Mouse (Mus musculus): ENCODE data around the gene Slc30a1.

The Slc30a1 gene

DNA sequence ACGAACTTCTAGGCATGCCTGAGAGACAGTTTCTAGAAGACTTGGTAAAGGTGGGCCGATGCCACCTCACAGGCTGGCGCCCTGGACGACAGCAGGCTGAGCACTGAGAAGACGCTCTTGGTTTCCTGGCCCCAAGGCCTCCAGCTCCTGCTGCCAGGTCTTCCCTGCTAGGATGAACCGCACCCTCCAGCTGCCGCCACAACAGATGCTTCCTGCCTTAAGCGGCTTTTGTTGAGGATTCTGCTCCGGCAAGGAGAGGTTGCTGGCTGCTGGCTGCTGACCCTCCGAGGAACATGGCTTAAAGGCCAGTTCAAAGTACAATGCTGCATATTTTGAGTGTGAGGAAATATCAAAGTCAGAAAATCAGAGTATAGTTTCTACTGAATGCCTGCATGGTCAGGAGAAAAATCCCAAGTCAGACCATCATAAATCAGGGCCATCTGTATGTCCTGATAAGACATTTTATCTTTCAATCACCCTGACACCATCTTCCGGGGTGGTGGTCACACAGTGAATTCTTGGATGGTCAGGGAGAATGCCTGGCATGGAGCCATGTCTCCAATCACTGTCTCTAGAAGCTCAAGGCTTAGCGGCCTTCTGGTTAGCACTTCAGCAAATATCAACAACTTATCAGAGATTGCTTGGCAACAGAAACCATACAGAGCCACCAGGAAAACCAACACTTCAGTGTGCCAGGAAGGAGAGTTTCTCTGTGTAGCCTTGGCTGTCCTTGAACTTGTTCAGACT lies 9.6 kb upstream of the Slc30a1 start:
- DNase-seq (ENCODE audit: low spot score): peak; percentile 79

DNA sequence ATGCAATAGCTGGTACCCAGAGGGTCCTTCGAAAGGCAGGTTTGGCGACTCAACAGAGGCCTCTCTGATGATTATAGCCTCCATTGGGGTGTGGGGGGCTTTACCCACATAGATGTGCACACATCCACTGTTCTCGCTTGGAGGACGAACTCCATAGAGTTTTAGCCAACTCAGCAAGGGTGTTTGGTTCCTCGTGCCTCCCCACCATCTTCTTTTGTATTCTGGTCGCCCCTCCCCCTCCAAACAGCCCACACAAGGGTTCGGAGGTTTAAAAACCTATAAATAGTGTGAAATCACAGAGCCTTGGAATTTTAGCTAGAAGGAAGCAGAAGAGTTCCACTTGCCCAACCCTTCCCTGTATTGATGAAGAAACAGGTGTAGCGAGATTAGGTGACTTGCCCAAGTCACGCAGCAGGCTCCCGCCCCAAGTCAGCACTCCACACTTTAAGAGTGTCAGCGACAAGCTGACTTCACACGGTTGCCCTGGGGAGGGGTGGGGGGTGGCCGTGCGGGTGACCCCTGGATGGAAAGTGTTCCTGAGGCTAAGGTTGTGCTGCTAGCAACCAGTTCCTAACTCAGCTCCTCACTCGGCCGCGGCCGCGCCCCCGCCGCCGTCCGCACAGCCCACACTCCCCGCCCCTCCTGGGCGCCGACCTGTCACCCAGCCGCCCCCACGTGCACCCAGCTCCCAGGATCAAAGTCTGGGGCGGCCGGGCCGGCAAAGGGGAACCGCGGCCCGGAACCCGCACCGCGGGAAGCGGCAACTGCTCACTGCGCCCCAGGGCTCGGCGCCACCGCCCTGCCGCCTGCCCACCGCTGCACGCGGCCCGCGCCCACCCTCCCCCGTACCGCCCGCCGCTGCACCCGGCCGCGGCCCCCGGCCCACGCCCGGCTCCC lies 682 bp upstream of the Slc30a1 start:
- DNase-seq (ENCODE audit: low spot score): peak; percentile 68

- peak; percentile 78 for DNase-seq (ENCODE audit: low spot score)
Measured at GRCm38 (mm10) chr1:191907431-191907810, 854 bp downstream of the Slc30a1 start.

DNA sequence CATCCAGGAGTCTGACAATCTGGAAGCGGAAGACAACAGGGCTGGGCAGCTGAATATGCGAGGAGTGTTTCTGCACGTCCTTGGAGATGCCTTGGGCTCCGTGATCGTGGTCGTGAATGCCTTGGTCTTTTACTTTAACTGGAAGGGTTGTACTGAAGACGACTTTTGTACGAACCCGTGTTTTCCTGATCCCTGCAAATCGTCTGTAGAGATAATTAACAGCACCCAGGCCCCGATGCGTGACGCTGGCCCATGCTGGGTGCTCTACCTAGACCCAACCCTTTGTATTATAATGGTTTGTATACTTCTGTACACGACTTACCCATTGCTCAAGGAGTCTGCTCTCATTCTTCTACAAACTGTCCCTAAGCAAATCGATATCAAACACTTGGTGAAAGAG lies 2.3 kb downstream of the Slc30a1 start:
- no peak for DNase-seq (ENCODE audit: low spot score)

DNA sequence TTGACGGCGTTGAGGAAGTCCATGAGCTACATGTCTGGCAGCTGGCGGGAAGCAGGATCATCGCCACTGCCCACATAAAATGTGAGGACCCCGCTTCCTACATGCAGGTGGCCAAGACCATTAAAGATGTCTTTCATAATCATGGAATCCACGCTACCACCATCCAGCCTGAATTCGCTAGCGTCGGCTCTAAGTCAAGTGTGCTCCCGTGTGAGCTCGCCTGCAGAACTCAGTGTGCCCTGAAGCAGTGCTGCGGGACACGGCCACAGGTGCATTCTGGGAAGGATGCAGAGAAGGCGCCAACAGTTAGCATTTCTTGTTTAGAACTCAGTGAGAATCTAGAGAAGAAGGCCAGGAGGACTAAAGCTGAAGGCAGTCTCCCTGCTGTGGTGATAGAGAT lies 2.7 kb downstream of the Slc30a1 start:
- DNase-seq (ENCODE audit: low spot score): no peak

- DNase-seq (ENCODE audit: low spot score): no peak
Measured at GRCm38 (mm10) chr1:191910646-191911045, 4.1 kb downstream of the Slc30a1 start.

GRCm38 (mm10) chr1:191911067-191911668 lies 4.6 kb downstream of the Slc30a1 start:
- DNase-seq (ENCODE audit: low spot score): no peak

DNA sequence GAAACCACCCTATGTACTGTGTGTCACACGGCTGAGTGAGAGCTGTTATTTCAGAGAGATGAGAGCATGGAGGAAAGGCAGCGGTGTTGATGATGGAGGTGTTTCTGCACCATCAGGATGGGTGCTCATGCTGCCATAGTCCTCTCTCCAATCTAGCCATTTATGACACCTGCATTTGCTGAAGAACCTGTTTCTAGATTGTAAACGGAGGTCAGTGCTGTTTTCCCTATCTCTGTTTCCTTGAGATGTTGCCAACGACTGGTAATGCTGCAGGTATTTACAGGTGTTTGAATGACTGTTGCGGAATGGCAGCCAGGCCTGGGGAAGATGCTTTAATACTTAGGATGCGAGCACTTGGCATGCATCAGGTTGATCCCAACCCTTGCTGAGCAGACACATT lies 8.1 kb downstream of the Slc30a1 start:
- DNase-seq (ENCODE audit: low spot score): no peak

DNA sequence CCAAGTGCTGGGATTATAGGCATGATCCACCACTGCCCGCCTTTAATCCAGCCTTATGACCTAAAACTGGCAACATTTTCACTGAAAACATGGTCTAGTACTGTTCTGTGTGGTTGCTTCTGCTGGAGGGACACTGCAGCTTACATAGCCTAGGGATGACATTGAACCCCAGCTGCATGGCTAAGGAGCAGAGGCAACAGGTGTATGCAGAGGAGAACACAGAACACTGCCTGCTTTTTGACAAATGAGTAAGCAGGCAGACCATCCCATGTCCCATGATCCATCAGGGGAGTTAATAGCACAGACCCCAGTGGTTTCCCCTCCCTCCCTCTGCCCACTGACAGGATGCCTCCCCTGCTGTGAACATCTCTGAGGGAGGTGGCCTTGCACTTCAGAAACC lies 9.0 kb downstream of the Slc30a1 start:
- DNase-seq (ENCODE audit: low spot score): no peak

DNA sequence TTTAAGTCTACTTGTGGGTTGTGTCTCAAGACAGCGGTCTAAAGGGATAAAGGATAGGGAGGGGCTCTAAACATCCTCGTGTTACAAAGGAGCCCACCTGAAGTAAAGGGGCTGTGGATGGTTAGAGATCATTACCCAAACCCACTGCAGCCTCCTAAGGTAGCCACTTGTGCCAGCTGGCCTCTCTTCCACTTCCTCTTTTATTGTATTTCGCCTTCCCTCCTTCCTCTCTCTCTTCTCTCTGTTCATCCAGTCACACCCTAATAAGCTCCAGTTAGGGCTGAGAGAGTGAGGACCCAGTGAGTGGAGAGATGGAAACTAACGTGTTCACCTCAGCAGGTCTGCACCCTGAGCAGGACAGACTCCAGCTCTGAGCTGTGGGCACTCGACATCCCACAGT lies 10.3 kb downstream of the Slc30a1 start:
- no peak for DNase-seq (ENCODE audit: low spot score)

DNA sequence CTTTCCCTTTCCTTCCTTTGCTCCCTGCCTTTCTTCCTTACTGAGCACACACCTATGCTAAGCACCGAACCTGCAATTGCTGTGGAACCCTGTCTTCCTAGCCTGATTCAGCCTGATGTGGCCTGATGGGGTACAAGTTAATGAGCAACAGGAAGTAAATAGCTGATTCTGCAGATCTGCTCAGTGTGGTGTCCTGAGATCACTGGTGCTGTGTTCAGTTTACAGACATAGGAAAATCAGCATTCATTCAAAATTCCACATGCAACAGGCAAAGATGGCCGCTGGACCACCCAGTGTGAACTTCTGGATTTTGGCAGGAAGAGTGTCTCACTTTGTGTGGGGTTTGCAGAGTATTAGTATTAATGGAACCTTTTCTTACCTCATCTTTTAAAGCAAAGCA lies 12.8 kb downstream of the Slc30a1 start:
- DNase-seq (ENCODE audit: low spot score): no peak

DNA sequence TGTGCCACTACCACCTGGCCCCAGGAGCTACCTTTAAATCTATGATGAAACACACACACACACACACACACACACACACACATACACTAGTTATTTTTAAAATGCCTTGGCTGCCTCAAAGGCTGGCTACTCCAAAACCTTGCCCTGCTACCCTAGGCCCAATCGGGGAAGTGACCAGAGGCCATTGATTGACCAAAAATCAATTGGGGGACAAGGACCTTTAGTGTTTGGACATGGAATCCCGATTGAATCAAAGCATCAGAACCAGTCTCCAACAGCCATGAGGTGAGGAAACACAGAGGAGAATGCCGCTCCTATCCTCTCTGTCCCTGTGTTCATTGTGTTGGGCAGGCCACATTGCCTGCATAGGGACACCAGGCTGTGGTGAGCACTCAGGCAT lies 15.1 kb downstream of the Slc30a1 start:
- no peak for DNase-seq (ENCODE audit: low spot score)

DNA sequence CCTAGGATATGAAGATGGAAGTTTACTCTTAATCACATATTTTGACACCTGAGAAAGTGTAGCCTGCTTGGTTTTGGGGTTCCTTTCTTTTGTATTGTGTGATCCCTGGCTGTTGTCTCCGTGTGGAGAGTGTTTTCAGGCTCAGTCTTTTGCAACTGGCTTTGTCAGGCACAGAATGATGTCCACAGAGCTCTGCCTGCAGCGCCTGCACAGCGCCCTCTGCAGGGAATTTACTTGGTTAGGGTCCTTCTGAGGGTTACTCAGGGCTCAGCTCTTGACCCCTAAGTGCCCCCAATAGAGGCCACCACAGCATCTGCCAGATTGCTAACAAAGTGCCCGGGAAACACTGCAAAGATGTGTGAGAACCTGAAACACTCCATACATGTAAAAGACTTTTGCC lies 18.9 kb downstream of the Slc30a1 start:
- DNase-seq (ENCODE audit: low spot score): no peak

GRCm38 (mm10) chr1:191926681-191927080 lies 20.1 kb downstream of the Slc30a1 start:
- no peak for DNase-seq (ENCODE audit: low spot score)

DNA sequence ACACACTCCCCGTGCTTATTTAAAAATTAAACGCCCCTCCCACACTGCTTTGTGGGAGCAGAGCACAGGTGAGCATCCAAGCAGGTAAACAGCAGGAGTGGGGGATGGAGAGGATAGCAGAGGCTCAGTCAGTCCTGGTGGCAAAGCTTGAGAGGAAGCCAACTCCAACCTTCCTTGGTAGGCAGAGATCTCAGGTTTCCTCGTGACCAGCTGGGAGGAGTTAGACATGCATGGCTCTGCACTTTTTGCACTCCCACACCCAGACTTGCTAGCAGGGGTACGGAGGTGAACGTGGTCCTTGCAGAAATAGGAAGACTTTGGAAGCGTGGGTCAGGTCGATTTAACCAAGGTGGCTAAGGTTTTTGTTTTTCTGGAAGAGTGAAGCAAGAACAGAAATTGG lies 21.8 kb downstream of the Slc30a1 start:
- DNase-seq (ENCODE audit: low spot score): no peak

- no peak for DNase-seq (ENCODE audit: low spot score)
Measured at GRCm38 (mm10) chr1:191929065-191929464, 22.5 kb downstream of the Slc30a1 start.

GRCm38 (mm10) chr1:191929897-191930524 lies 23.4 kb downstream of the Slc30a1 start:
- DNase-seq (ENCODE audit: low spot score): no peak

DNA sequence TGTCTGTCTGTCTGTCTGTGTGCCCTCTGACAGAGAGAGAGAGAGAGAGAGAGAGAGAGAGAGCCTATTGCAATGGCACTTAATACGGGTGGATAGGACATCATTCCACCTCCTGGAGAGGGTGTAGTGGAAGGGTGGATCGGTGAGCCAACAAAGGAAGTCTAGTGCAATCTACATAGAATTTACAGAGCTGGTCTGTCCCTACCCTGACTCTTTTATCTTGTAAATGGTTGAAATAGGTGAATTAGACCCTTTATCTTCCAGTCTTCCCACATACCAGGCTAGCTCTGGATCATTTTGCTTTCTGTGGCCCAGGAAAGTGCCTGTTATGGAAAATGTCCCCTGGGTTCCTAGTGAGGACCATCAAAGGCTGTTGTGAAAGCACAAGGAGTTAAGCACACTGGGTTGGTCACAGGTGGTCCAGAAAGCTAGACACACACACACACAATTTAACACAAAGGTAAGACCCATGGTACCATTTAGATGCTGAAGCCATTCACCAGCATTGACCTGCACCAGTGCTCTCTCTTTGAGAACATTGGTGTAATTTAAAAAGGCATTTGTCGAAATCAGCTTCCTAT lies 24.0 kb downstream of the Slc30a1 start:
- DNase-seq (ENCODE audit: low spot score): no peak

GRCm38 (mm10) chr1:191932286-191932985 lies 25.9 kb downstream of the Slc30a1 start:
- DNase-seq (ENCODE audit: low spot score): no peak

DNA sequence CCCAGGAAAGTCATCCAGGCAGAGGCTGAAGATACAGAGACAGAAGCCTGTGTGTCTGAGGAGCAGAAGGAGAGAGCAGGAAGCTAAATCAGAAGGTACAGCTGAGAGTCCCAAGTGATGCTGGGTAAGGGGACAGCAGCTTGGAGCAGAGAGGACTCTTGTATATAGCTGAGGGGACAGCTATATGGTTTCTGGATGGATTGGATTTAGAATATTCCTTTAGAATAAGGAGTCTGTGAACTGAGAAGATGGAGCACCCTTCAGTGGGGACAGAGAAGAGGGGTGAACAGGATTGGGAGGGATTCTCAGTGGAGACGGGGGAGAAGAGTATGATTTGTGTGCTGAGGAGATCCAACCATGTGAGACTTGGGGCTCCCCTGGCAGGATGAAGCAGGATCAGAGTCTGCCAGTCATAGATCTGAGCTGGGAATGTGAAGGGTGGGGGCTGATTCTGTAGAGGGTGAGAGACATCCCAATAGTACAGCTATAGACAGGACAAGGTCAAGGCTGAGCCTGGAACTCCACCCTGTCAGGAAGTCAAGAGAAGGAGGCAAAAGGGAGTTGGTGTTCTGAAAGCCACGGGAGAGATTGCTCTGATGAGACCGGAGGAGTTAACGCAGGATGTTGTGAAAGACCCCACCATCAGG lies 26.5 kb downstream of the Slc30a1 start:
- no peak for DNase-seq (ENCODE audit: low spot score)

DNA sequence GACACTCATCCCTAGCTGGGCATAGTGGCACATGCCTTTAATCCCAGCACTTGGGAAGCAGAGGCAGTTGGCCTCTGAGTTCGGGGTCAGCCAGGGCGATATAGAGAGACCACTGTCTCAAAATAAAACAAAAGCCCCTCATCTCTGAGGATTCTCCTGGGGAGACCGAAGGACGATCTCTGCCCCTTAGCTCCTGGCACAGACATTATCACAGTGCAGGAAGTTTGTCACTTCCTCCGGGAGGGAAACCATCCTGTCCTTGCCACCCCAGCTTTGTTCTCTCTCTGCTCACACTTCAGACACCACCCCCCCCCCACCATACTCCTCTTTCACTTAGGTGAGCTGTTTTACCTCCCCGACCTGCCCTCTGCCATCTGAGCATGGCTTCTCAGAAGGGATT lies 37.1 kb downstream of the Slc30a1 start:
- no peak for DNase-seq (ENCODE audit: low spot score)

Data from MN1 (cell line).